Mouse (Mus musculus) forebrain, embryonic 14.5 days (tissue): ENCODE results near the gene H2afy. TPM values are rescaled to one million over a fixed set of nuclear protein-coding genes. Genes with fewer than 3 reads are reported as not detected.

Experiments
- ATAC-seq: fragments of 200-750 bp; cut with Nextera tagmentation; 2 replicates; pipeline ENCODE4 v1.8.0; 2017; ENCODE audit warnings: mild to moderate bottlenecking, moderate library complexity
- DNase-seq: peaks from one replicate; pipeline ENCODE4 v3.0.0-alpha.2; 2015; ENCODE audit warnings: low spot score
- H3K27ac ChIP-seq: fragments of 300-500 bp; sonication (generic); 2 replicates; pipeline ENCODE4 v1.5.1; 2014; ENCODE audit warnings: low read depth, mild to moderate bottlenecking, control low read depth, low read length, moderate library complexity
- H3K27me3 ChIP-seq: fragments of 300-500 bp; sonication (generic); replicated peaks from 2 replicates; pipeline ENCODE4 v1.6.1; 2014; ENCODE audit warnings: low read length, control low read depth, mixed read lengths; ENCODE audit not compliant: control insufficient read depth, insufficient read depth
- H3K36me3 ChIP-seq: fragments of 300-500 bp; sonication (generic); 2 replicates; pipeline ENCODE4 v1.6.1; 2014; ENCODE audit warnings: low read length, control low read depth; ENCODE audit not compliant: control insufficient read depth, insufficient read depth
- H3K4me1 ChIP-seq: fragments of 300-500 bp; sonication (generic); 2 replicates; pipeline ENCODE4 v1.6.1; 2014; ENCODE audit warnings: antibody characterized with exemption, low read length, control low read depth; ENCODE audit not compliant: control insufficient read depth, insufficient read depth
- H3K4me2 ChIP-seq: fragments of 300-500 bp; sonication (generic); 2 replicates; pipeline ENCODE4 v1.6.1; 2014; ENCODE audit warnings: mild to moderate bottlenecking, control low read depth, low read length
- H3K4me3 ChIP-seq: fragments of 300-500 bp; sonication (generic); 2 replicates; pipeline ENCODE4 v1.5.1; 2014; ENCODE audit warnings: low read depth, low read length, control low read depth
- H3K9ac ChIP-seq: fragments of 300-500 bp; sonication (generic); 2 replicates; pipeline ENCODE4 v1.6.1; 2014; ENCODE audit warnings: mild to moderate bottlenecking, low read length, control low read depth, moderate library complexity
- H3K9me3 ChIP-seq: fragments of 300-500 bp; sonication (generic); replicated peaks from 2 replicates; pipeline ENCODE4 v1.6.1; 2016; ENCODE audit warnings: low read length, control low read depth, mixed read lengths; ENCODE audit not compliant: control insufficient read depth
- WGBS: fragments of 180-500 bp; shearing (Covaris S2); extraction: QIAGEN DNeasy Blood & Tissue Kit; methylation state at CpG from one replicate; pipeline ENCODE4 v1.1.7; 2014; 5-methylcytosine and 5-hydroxymethylcytosine counted together
- polyA plus RNA-seq: library from polyadenylated mRNA; unstranded; fragments of >200 nt; fragmentation: Nextera tagmentation; extraction: Ambion mirVana; gene quantifications from 2 replicates; pipeline ENCODE4 v1.2.1, GENCODE M21; 2014

H2afy gene
- polyA plus RNA-seq, 1 experiment from 2014 or later: 438 TPM

DNA sequence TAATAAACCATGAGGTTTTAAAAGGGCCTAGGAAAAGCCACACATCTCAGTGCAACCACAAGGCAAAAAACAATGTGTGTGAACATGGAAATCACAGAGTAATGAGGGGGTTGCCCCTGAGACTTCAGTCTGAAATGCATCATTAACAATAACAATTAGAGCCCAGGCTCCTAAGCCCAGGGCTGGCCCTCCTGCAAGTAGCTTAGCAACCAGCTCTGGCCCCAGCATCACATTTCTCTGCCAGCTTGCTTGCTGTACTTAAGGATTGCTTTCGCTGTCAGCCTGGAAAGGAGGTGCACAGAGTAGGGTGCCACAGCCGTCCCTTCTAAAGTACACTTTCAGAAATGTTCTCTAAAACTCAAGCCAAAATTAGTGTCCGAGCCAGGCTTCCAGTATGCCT lies 42.5 kb downstream of the H2afy start:
- Histone ChIP-seq H3K27ac (0 out of 2 replicates have a peak overlapping the region, but pooled peaks have one; percentile 21), H3K9ac (no peak overlapping the region), H3K4me2 (no peak overlapping the region), H3K9me3 (no peaks in the 10 kb centered on the region), H3K36me3 (peaks cover 53% of the 10 kb centered on the region), H3K4me1 (peaks cover 27% of the 10 kb centered on the region), H3K4me3 (no peak overlapping the region), H3K27me3 (no peaks in the 10 kb centered on the region)
- ATAC-seq (peak; percentile 84), DNase-seq (peak; percentile 87)
- WGBS: 37% methylated on average over 3 of the region's 3 CpGs

DNA sequence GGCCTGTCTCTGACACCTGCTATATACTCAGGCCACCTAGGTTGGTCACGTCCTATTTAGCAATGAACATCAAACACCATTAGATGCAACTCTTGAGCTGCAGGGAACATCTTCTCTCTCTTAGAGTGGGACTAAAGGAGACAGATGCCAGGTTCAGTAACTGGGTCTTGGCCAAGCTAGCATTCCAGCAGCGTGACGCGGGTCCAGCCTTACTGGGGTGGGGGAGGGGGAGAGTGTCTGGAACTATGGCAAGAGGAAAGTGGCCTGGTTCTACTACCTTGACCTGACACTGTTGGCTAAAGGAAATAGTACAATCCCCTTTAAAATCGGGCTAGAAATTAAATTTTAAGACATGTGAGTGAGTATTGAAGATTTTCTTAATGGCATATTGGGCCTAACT lies 43.6 kb downstream of the H2afy start:
- H3K36me3 ChIP-seq: peaks cover 63% of the 10 kb centered on the region
- H3K4me2 ChIP-seq: no peak overlapping the region
- no peak overlapping the region for H3K27ac ChIP-seq
- no peaks in the 10 kb centered on the region for H3K27me3 ChIP-seq
- H3K4me3 ChIP-seq: no peak overlapping the region
- peaks cover 26% of the 10 kb centered on the region for H3K4me1 ChIP-seq
- no peak overlapping the region for H3K9ac ChIP-seq
- H3K9me3 ChIP-seq: no peaks in the 10 kb centered on the region
- ATAC-seq (no peak), DNase-seq (no peak)
- WGBS: 74% methylated on average over 5 of the region's 5 CpGs

DNA sequence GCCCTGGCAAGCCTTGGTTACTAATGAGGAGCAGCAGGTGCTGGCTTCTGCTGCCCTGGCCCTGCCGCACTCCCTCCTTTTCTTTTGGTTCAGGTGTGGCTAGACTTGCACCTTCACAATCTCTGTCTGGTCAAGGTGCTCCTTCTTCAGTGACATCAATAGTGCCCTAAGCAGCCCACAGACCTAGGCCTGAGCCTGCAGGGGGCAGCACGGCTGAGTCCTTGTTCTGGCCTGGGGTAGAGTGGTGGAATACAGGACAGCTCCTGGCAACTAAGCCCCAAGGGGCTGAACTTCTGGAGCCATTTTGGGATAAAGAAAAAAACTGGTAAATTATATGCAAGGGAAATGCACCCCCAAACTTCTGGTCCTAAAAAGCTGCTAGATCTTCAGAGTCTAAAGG lies 45.6 kb downstream of the H2afy start:
- Histone ChIP-seq H3K4me1 (peaks cover 24% of the 10 kb centered on the region), H3K36me3 (peaks cover 60% of the 10 kb centered on the region), H3K4me3 (no peak overlapping the region), H3K9me3 (no peaks in the 10 kb centered on the region), H3K27ac (no peak overlapping the region), H3K27me3 (no peaks in the 10 kb centered on the region), H3K4me2 (no peak overlapping the region), H3K9ac (no peak overlapping the region)
- DNase-seq: no peak
- no peak for ATAC-seq
- 83% methylated on average over 2 of the region's 2 CpGs for WGBS

DNA sequence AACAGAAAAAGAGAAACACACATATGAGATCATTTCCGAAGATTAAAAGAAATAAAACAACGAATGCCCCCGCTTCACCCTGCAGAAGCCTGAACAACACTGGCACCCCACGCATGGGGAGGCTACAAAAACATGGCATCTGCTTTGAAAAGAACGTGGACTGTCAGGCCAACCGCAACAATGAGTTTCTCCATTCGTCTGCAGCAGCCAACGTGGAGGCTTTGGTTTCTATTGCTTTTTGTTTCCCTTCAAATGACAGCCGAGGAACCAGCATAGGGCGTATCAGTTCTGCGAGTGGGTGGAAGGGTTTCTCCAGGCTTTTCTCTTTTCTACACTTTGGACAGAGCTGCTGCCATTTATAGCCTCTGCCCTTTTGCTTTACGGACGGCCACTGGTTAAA lies 47.6 kb downstream of the H2afy start:
- no peaks in the 10 kb centered on the region for H3K27me3 ChIP-seq
- no peak overlapping the region for H3K27ac ChIP-seq
- no peak for DNase-seq
- WGBS: 81% methylated on average over 13 of the region's 13 CpGs
- H3K4me1 ChIP-seq: peaks cover 12% of the 10 kb centered on the region
- H3K9ac ChIP-seq: no peak overlapping the region
- H3K4me3 ChIP-seq: no peak overlapping the region
- H3K4me2 ChIP-seq: no peak overlapping the region
- peaks cover 59% of the 10 kb centered on the region for H3K36me3 ChIP-seq
- no peaks in the 10 kb centered on the region for H3K9me3 ChIP-seq
- ATAC-seq: no peak

DNA sequence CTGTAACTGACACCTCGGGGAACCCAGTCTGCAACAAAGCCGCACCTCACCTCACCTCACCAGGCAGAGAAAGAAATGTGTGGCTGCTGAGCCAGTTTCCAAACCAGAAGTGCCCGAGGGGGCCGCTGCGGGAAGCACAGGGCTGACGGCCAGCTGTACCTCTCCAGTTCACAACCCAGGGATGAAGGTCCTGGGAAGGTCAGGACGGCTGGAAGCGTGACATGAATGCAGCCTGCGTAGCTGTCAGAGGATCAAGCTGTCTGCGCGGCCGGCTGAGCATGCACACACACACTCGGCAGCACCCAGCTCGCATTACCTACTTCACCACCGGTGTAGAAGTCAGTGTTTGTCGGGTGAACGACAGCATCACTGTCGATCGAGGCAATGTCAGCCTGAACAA lies 48.2 kb downstream of the H2afy start:
- H3K9ac ChIP-seq: no peak overlapping the region
- 92% methylated on average over 19 of the region's 19 CpGs for WGBS
- H3K9me3 ChIP-seq: no peaks in the 10 kb centered on the region
- no peak overlapping the region for H3K27ac ChIP-seq
- H3K36me3 ChIP-seq: peaks cover 66% of the 10 kb centered on the region
- H3K4me2 ChIP-seq: no peak overlapping the region
- H3K4me1 ChIP-seq: peaks cover 5% of the 10 kb centered on the region
- H3K4me3 ChIP-seq: no peak overlapping the region
- H3K27me3 ChIP-seq: no peaks in the 10 kb centered on the region
- DNase-seq: no peak
- ATAC-seq: no peak

DNA sequence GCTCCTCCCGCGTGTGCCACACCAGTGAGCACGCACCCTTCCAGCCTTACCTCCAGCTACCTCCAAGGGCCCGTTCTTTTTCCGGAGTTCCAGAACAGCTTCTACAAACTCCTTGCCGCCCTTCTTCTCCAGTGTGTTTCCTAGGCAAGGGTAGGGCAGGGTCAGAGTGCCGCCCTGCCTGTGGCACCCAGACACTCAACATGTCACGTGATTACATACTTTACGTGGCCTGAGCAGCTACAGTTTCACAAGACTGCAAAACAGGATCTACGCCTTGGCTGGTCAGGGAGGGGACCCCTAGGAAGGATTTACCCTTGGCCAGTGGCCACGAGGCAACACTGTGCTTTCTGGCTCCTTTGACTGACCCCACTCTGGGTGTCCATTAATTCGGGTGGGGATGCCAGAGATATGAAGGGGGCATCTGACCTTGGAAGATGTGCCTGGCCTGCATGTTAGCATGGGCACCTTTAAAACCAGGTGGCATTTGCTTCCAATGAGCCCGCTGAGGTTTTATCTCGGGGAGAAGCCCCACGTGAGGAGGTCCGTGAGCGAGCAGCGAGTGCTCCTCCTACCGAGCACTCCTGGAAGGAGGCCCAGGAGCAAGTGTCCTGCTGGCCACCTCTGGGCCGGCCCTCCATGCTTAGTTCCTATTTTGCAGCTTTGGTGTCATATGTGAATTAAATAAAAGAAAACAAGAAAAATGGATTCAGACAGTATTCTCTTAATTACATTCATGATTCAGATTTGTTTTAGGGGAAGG lies 51.8 kb downstream of the H2afy start:
- Histone ChIP-seq H3K9me3 (no peaks in the 10 kb centered on the region), H3K4me3 (no peak overlapping the region), H3K4me2 (no peak overlapping the region), H3K27ac (no peak overlapping the region), H3K36me3 (peaks cover 77% of the 10 kb centered on the region), H3K27me3 (no peaks in the 10 kb centered on the region), H3K9ac (no peak overlapping the region), H3K4me1 (no peaks in the 10 kb centered on the region)
- no peak for DNase-seq
- 91% methylated on average over 20 of the region's 20 CpGs for WGBS
- ATAC-seq: no peak

DNA sequence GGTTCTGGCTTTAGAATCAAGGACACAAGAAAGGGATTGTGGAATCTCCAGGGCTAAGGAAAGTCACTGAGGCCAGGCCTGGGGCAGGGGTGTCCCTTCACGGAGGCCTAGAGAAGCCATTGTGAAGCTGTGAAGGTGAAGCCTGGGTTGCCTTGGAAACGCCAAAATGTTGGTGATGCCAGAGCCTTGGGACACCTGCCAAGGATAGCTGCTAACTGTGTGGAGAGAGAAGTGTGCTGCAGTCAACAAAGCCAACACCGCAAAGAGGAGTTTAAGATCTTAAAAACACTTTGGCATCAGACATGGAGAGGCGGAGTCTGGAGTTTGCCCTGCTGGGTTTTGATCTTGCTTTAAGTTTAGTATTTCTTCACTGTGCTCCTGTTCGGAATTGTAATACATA lies 54.5 kb downstream of the H2afy start:
- ATAC-seq: no peak
- peak; percentile 65 for DNase-seq
- no peaks in the 10 kb centered on the region for H3K27me3 ChIP-seq
- no peak overlapping the region for H3K27ac ChIP-seq
- no peak overlapping the region for H3K4me3 ChIP-seq
- H3K36me3 ChIP-seq: peaks cover 79% of the 10 kb centered on the region
- no peaks in the 10 kb centered on the region for H3K4me1 ChIP-seq
- H3K9ac ChIP-seq: no peak overlapping the region
- no peaks in the 10 kb centered on the region for H3K9me3 ChIP-seq
- WGBS: 60% methylated on average over 5 of the region's 5 CpGs
- no peak overlapping the region for H3K4me2 ChIP-seq

DNA sequence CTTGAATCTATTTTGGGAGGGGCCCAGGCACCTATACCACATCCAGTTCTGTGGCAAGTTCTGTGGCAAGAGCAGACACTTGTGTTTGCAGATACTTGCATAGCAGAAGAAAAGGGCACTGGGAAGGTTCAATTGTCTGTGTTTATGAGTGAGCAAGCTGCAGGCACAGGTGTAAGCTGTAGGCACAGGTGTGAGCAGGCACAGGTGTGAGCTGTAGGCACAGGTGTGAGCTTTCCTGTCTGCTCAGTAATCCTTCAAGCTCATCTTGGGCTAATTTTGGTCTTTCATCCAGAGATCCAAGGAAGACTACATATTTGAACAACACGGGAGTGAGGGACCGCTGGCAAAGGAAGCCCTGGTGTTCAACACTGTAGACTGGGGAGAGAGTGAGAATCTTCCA lies 56.5 kb downstream of the H2afy start:
- ATAC-seq: no peak
- peaks cover 89% of the 10 kb centered on the region for H3K36me3 ChIP-seq
- WGBS: 95% methylated on average over 2 of the region's 2 CpGs

DNA sequence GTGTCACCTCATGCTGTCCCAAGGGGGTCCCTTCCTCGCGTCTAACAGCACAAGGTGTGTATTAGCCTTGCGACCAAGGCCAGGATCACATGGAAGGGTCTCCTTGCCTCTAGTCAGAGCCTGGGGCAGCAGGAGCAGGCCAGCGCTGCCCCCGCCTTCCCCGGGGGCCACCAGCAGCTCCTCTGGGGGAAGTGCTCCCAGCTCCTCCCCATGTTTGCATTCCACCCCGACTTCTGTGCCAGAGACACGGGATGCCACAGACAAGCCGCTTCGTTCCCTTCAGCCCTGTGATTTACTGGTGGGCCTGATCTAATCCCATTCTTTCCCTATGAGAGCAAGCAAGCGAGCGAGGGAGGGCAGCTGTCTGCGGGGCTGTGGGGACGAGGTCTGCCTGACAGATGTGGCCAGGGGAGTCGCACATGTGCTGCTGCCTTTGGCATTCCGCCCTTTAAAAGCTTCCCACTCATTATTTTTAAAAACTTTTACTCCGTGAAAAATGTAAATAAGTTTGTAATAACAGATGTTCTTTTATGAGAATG lies 57.4 kb downstream of the H2afy start:
- Histone ChIP-seq H3K4me1 (no peaks in the 10 kb centered on the region), H3K4me2 (no peak overlapping the region), H3K4me3 (no peak overlapping the region), H3K27ac (no peak overlapping the region), H3K36me3 (peaks cover 91% of the 10 kb centered on the region), H3K27me3 (no peaks in the 10 kb centered on the region), H3K9ac (no peak overlapping the region), H3K9me3 (no peaks in the 10 kb centered on the region)
- ATAC-seq (no peak), DNase-seq (no peak)
- 79% methylated on average over 17 of the region's 17 CpGs for WGBS

More for the DNA sequence above, 56.5 kb downstream of the H2afy start:
- H3K4me3 ChIP-seq: no peak overlapping the region
- H3K4me2 ChIP-seq: no peak overlapping the region
- H3K9me3 ChIP-seq: no peaks in the 10 kb centered on the region
- H3K4me1 ChIP-seq: no peaks in the 10 kb centered on the region
- H3K27ac ChIP-seq: no peak overlapping the region
- no peak for DNase-seq
- H3K9ac ChIP-seq: no peak overlapping the region
- no peaks in the 10 kb centered on the region for H3K27me3 ChIP-seq
